Mouse (Mus musculus): ENCODE data around the gene Scarb1. TPM values are rescaled to one million over a fixed set of nuclear protein-coding genes. Genes with fewer than 3 reads are reported as not detected.

Gene Scarb1
- polyA plus RNA-seq, 1 experiment from 2014 or later = 62.6 TPM

- H3K27me3 ChIP-seq (replicated peaks; ENCODE audit: control insufficient read depth, insufficient read depth, low read length) = 0 out of 2 replicates have a peak, but pooled peaks cover 4% of the 10 kb centered on the region
- peak overlapping the region; percentile 63 for H3K9ac ChIP-seq (ENCODE audit: low read depth, low read length)
- H3K9me3 ChIP-seq (ENCODE audit: control insufficient read depth, low read length) = no peaks in the 10 kb centered on the region
- H3K36me3 ChIP-seq (ENCODE audit: control insufficient read depth, insufficient read depth, low read length) = no peaks in the 10 kb centered on the region
- WGBS = 3% methylated on average over 25 of the region's 25 CpGs
- peak overlapping the region; percentile 64 for H3K4me3 ChIP-seq (ENCODE audit: low read length)
- peak overlapping the region; percentile 66 for H3K4me2 ChIP-seq (ENCODE audit: low read length)
- H3K27ac ChIP-seq (ENCODE audit: low read depth, low read length) = no peak overlapping the region; the same call in 1 of the 2 replicates
- H3K4me1 ChIP-seq (ENCODE audit: control insufficient read depth, insufficient read depth, low read depth, low read length) = peaks cover 18% of the 10 kb centered on the region
- ATAC-seq = peak; percentile 43
Measured at GRCm38 (mm10) chr5:125339851-125340531, 903 bp downstream of the Scarb1 start.

- ATAC-seq = peak; percentile 35; the same call in 1 of the 2 replicates
- peaks cover 18% of the 10 kb centered on the region for H3K4me1 ChIP-seq (ENCODE audit: control insufficient read depth, insufficient read depth, low read depth, low read length)
- H3K4me3 ChIP-seq (ENCODE audit: low read length) = peak overlapping the region; percentile 64
- peak overlapping the region; percentile 63 for H3K9ac ChIP-seq (ENCODE audit: low read depth, low read length)
- H3K9me3 ChIP-seq (ENCODE audit: control insufficient read depth, low read length) = no peaks in the 10 kb centered on the region
- peak overlapping the region; percentile 66 for H3K4me2 ChIP-seq (ENCODE audit: low read length)
- H3K27me3 ChIP-seq (replicated peaks; ENCODE audit: control insufficient read depth, insufficient read depth, low read length) = 0 out of 2 replicates have a peak, but pooled peaks cover 4% of the 10 kb centered on the region
- no peaks in the 10 kb centered on the region for H3K36me3 ChIP-seq (ENCODE audit: control insufficient read depth, insufficient read depth, low read length)
- no peak overlapping the region for H3K27ac ChIP-seq (ENCODE audit: low read depth, low read length)
- 8% methylated on average over 18 of the region's 18 CpGs for WGBS
Measured at GRCm38 (mm10) chr5:125339108-125339751, 1.7 kb downstream of the Scarb1 start.

GRCm38 (mm10) chr5:125337526-125337925, 3.4 kb downstream of the Scarb1 start:
- Histone ChIP-seq H3K27me3 (replicated peaks; ENCODE audit: control insufficient read depth, insufficient read depth, low read length) (0 out of 2 replicates have a peak, but pooled peaks cover 4% of the 10 kb centered on the region), H3K9ac (ENCODE audit: low read depth, low read length) (no peak overlapping the region), H3K4me2 (ENCODE audit: low read length) (no peak overlapping the region), H3K4me1 (ENCODE audit: control insufficient read depth, insufficient read depth, low read depth, low read length) (peaks cover 18% of the 10 kb centered on the region), H3K36me3 (ENCODE audit: control insufficient read depth, insufficient read depth, low read length) (no peaks in the 10 kb centered on the region), H3K9me3 (ENCODE audit: control insufficient read depth, low read length) (no peaks in the 10 kb centered on the region), H3K27ac (ENCODE audit: low read depth, low read length) (no peak overlapping the region), H3K4me3 (ENCODE audit: low read length) (no peak overlapping the region)
- no peak for ATAC-seq
- 58% methylated on average over 7 of the region's 7 CpGs for WGBS

- no peak overlapping the region for H3K4me2 ChIP-seq (ENCODE audit: low read length)
- no peaks in the 10 kb centered on the region for H3K36me3 ChIP-seq (ENCODE audit: control insufficient read depth, insufficient read depth, low read length)
- no peaks in the 10 kb centered on the region for H3K9me3 ChIP-seq (ENCODE audit: control insufficient read depth, low read length)
- peaks cover 18% of the 10 kb centered on the region for H3K4me1 ChIP-seq (ENCODE audit: control insufficient read depth, insufficient read depth, low read depth, low read length)
- WGBS = 59% methylated on average over 9 of the region's 9 CpGs
- no peak for ATAC-seq
- no peak overlapping the region for H3K4me3 ChIP-seq (ENCODE audit: low read length)
- 0 out of 2 replicates have a peak, but pooled peaks cover 4% of the 10 kb centered on the region for H3K27me3 ChIP-seq (replicated peaks; ENCODE audit: control insufficient read depth, insufficient read depth, low read length)
- no peak overlapping the region for H3K27ac ChIP-seq (ENCODE audit: low read depth, low read length)
- no peak overlapping the region for H3K9ac ChIP-seq (ENCODE audit: low read depth, low read length)
Measured at GRCm38 (mm10) chr5:125337012-125337411, 3.9 kb downstream of the Scarb1 start.

GRCm38 (mm10) chr5:125333009-125333408, 7.9 kb downstream of the Scarb1 start:
- 80% methylated on average over 6 of the region's 6 CpGs for WGBS
- H3K4me1 ChIP-seq (ENCODE audit: control insufficient read depth, insufficient read depth, low read depth, low read length) = peaks cover 4% of the 10 kb centered on the region; the same call in 1 of the 2 replicates
- H3K27ac ChIP-seq (ENCODE audit: low read depth, low read length) = no peak overlapping the region
- no peaks in the 10 kb centered on the region for H3K9me3 ChIP-seq (ENCODE audit: control insufficient read depth, low read length)
- H3K4me2 ChIP-seq (ENCODE audit: low read length) = no peak overlapping the region
- no peak overlapping the region for H3K9ac ChIP-seq (ENCODE audit: low read depth, low read length)
- no peak for ATAC-seq
- H3K4me3 ChIP-seq (ENCODE audit: low read length) = no peak overlapping the region
- H3K27me3 ChIP-seq (replicated peaks; ENCODE audit: control insufficient read depth, insufficient read depth, low read length) = no peaks in the 10 kb centered on the region
- no peaks in the 10 kb centered on the region for H3K36me3 ChIP-seq (ENCODE audit: control insufficient read depth, insufficient read depth, low read length)

GRCm38 (mm10) chr5:125332333-125332732, 8.6 kb downstream of the Scarb1 start:
- Histone ChIP-seq H3K9ac (ENCODE audit: low read depth, low read length) (no peak overlapping the region), H3K4me1 (ENCODE audit: control insufficient read depth, insufficient read depth, low read depth, low read length) (peaks cover 4% of the 10 kb centered on the region; the same call in 1 of the 2 replicates), H3K9me3 (ENCODE audit: control insufficient read depth, low read length) (no peaks in the 10 kb centered on the region), H3K4me2 (ENCODE audit: low read length) (no peak overlapping the region), H3K36me3 (ENCODE audit: control insufficient read depth, insufficient read depth, low read length) (no peaks in the 10 kb centered on the region), H3K27me3 (replicated peaks; ENCODE audit: control insufficient read depth, insufficient read depth, low read length) (no peaks in the 10 kb centered on the region), H3K27ac (ENCODE audit: low read depth, low read length) (no peak overlapping the region), H3K4me3 (ENCODE audit: low read length) (no peak overlapping the region)
- WGBS = 88% methylated on average over 4 of the region's 4 CpGs
- ATAC-seq = no peak

GRCm38 (mm10) chr5:125331811-125332210, 9.1 kb downstream of the Scarb1 start:
- WGBS = 48% methylated on average over 3 of the region's 3 CpGs

GRCm38 (mm10) chr5:125331094-125331493, 9.8 kb downstream of the Scarb1 start:
- Histone ChIP-seq H3K9me3 (ENCODE audit: control insufficient read depth, low read length) (no peaks in the 10 kb centered on the region), H3K4me2 (ENCODE audit: low read length) (no peak overlapping the region), H3K4me3 (ENCODE audit: low read length) (no peak overlapping the region), H3K4me1 (ENCODE audit: control insufficient read depth, insufficient read depth, low read depth, low read length) (peaks cover 4% of the 10 kb centered on the region; the same call in 1 of the 2 replicates), H3K27ac (ENCODE audit: low read depth, low read length) (no peak overlapping the region), H3K36me3 (ENCODE audit: control insufficient read depth, insufficient read depth, low read length) (no peaks in the 10 kb centered on the region), H3K9ac (ENCODE audit: low read depth, low read length) (no peak overlapping the region; the same call in 1 of the 2 replicates), H3K27me3 (replicated peaks; ENCODE audit: control insufficient read depth, insufficient read depth, low read length) (no peaks in the 10 kb centered on the region)
- 36% methylated on average over 3 of the region's 3 CpGs for WGBS
- ATAC-seq = no peak

More at GRCm38 (mm10) chr5:125331811-125332210, 9.1 kb downstream of the Scarb1 start:
- Histone ChIP-seq H3K27ac (ENCODE audit: low read depth, low read length) (no peak overlapping the region), H3K9ac (ENCODE audit: low read depth, low read length) (no peak overlapping the region), H3K4me2 (ENCODE audit: low read length) (no peak overlapping the region), H3K27me3 (replicated peaks; ENCODE audit: control insufficient read depth, insufficient read depth, low read length) (no peaks in the 10 kb centered on the region), H3K4me3 (ENCODE audit: low read length) (no peak overlapping the region), H3K9me3 (ENCODE audit: control insufficient read depth, low read length) (no peaks in the 10 kb centered on the region), H3K4me1 (ENCODE audit: control insufficient read depth, insufficient read depth, low read depth, low read length) (peaks cover 4% of the 10 kb centered on the region; the same call in 1 of the 2 replicates), H3K36me3 (ENCODE audit: control insufficient read depth, insufficient read depth, low read length) (no peaks in the 10 kb centered on the region)
- no peak for ATAC-seq

- Histone ChIP-seq H3K4me1 (ENCODE audit: control insufficient read depth, insufficient read depth, low read depth, low read length) (peaks cover 4% of the 10 kb centered on the region; the same call in 1 of the 2 replicates), H3K4me2 (ENCODE audit: low read length) (no peak overlapping the region), H3K9me3 (ENCODE audit: control insufficient read depth, low read length) (no peaks in the 10 kb centered on the region), H3K27me3 (replicated peaks; ENCODE audit: control insufficient read depth, insufficient read depth, low read length) (no peaks in the 10 kb centered on the region), H3K4me3 (ENCODE audit: low read length) (no peak overlapping the region), H3K9ac (ENCODE audit: low read depth, low read length) (no peak overlapping the region), H3K36me3 (ENCODE audit: control insufficient read depth, insufficient read depth, low read length) (no peaks in the 10 kb centered on the region), H3K27ac (ENCODE audit: low read depth, low read length) (no peak overlapping the region)
- 79% methylated on average over 8 of the region's 8 CpGs for WGBS
- ATAC-seq = no peak
Measured at GRCm38 (mm10) chr5:125330656-125331055, 10.2 kb downstream of the Scarb1 start.

Measured in hindbrain, embryonic 16.5 days (tissue).